Mouse (Mus musculus) heart, adult 2 months (tissue): ENCODE data around the gene Gigyf1. TPM values are rescaled to one million over a fixed set of nuclear protein-coding genes. Genes with fewer than 3 reads are reported as not detected.

Source experiments
- DNase-seq, 2 experiments: peaks; one replicate each; pipeline ENCODE4 v3.0.0; 2021
- H3K27ac ChIP-seq: fragments of 200-600 bp; 2 replicates; pipeline ENCODE4 v1.8.1; 2022
- H3K27me3 ChIP-seq: fragments of 200-500 bp; 2 replicates; pipeline ENCODE4 v1.6.1; 2012; ENCODE audit warnings: mild to moderate bottlenecking, low read length, inconsistent platforms, mixed read lengths; ENCODE audit not compliant: control insufficient read depth, insufficient read depth
- H3K36me3 ChIP-seq: fragments of 200-500 bp; 2 replicates; pipeline ENCODE4 v1.6.1; 2012; ENCODE audit warnings: low read length, inconsistent platforms; ENCODE audit not compliant: control insufficient read depth, insufficient read depth
- H3K4me1 ChIP-seq: fragments of 200-500 bp; 2 replicates; pipeline ENCODE4 v1.6.1; 2011; ENCODE audit warnings: low read length; ENCODE audit not compliant: control insufficient read depth, insufficient read depth
- H3K4me3 ChIP-seq: fragments of 200-600 bp; 2 replicates; pipeline ENCODE4 v1.8.1; 2022
- H3K79me2 ChIP-seq: fragments of 200-500 bp; replicated peaks from 2 replicates; pipeline ENCODE4 v1.6.1; 2012; ENCODE audit warnings: mild to moderate bottlenecking, inconsistent platforms, low read length, moderate library complexity, mixed read lengths; ENCODE audit not compliant: control insufficient read depth, insufficient read depth
- H3K9ac ChIP-seq: fragments of 200-500 bp; 2 replicates; pipeline ENCODE4 v1.6.1; 2012; ENCODE audit warnings: low read depth, mild to moderate bottlenecking, control low read depth, inconsistent platforms, low read length, mixed read lengths
- CTCF ChIP-seq: fragments of 200-600 bp; IDR thresholded peaks from 2 replicates; pipeline ENCODE4 v1.8.1; 2022; ENCODE audit warnings: antibody characterized with exemption, mild to moderate bottlenecking, moderate library complexity
- EP300 ChIP-seq: fragments of 200-500 bp; IDR thresholded peaks from 2 replicates; pipeline ENCODE4 v1.6.1; 2011; ENCODE audit warnings: low read depth, low read length, control low read depth; ENCODE audit not compliant: insufficient read depth
- POLR2A ChIP-seq: fragments of 200-500 bp; IDR thresholded peaks from 2 replicates; pipeline ENCODE4 v1.6.1; 2011; ENCODE audit warnings: mild to moderate bottlenecking, low read depth, low read length, control low read depth; ENCODE audit not compliant: insufficient read depth
- WGBS: fragments of 180-500 bp; shearing (Covaris S2); methylation state at CpG from one replicate; pipeline ENCODE4 v1.1.7; 2018; 5-methylcytosine and 5-hydroxymethylcytosine counted together
- intact Hi-C: fragments of 180-260 bp; cut with DNase I; formaldehyde crosslinking; loops from one replicate; pipeline ENCODE4 v1.15.1; 2025
- polyA plus RNA-seq: library from polyadenylated mRNA; depleted of rRNA; stranded (reverse); fragments of >200 nt; gene quantifications from 2 replicates; pipeline ENCODE4 v1.2.3, GENCODE M21; 2012
- total RNA-seq, 2 experiments: library from RNA; stranded (reverse); gene quantifications; 2 replicates each; pipeline ENCODE4 v1.2.3; 2021

The Gigyf1 gene
- total and polyA plus RNA-seq, 3 experiments = 21.0 to 29.1 (median 24.4) TPM

- Histone ChIP-seq H3K27ac (peak overlapping the region; percentile 100), H3K4me1 (peaks cover 2% of the 10 kb centered on the region; the same call in 1 of the 2 replicates), H3K4me3 (peak overlapping the region; percentile 72), H3K27me3 (no peaks in the 10 kb centered on the region), H3K79me2 (peaks cover 5% of the 10 kb centered on the region; the same call in 1 of the 2 replicates), H3K36me3 (no peaks in the 10 kb centered on the region), H3K9ac (peak overlapping the region; percentile 86)
- 0 out of 2 replicates have a peak, but pooled peaks have one; percentile 41 for TF ChIP-seq EP300
- TF ChIP-seq CTCF = no peak
- WGBS = 1% methylated on average over 46 of the region's 46 CpGs
- intact Hi-C loops = loop anchor here (1.0 to 5.0 kb wide), 3 partner anchors 20 to 216 kb away; partner anchors contain the start of genes Pop7 and Tsc22d4
- peak; percentile 82 to 86 for DNase-seq
These were observed 12.5 kb downstream of the Gigyf1 start for GRCm38 (mm10) chr5:137530588-137531413.

- Histone ChIP-seq H3K27ac (peak overlapping the region; percentile 100), H3K79me2 (peaks cover 5% of the 10 kb centered on the region; the same call in 1 of the 2 replicates), H3K27me3 (no peaks in the 10 kb centered on the region), H3K4me3 (peak overlapping the region; percentile 72), H3K4me1 (peaks cover 2% of the 10 kb centered on the region; the same call in 1 of the 2 replicates), H3K36me3 (no peaks in the 10 kb centered on the region), H3K9ac (peak overlapping the region; percentile 86)
- TF ChIP-seq POLR2A (0 out of 2 replicates have a peak, but pooled peaks have one; percentile 7), CTCF (no peak), EP300 (no peak)
- WGBS = 0% methylated on average over 50 of the region's 51 CpGs
- DNase-seq = peak; percentile 78 to 80
- intact Hi-C loops = loop anchor here (1.0 to 5.0 kb wide), 4 partner anchors 21 to 255 kb away; partner anchors contain the start of genes Fbxo24, Gm20605, Lrch4 and Mepce
These were observed 13.2 kb downstream of the Gigyf1 start for GRCm38 (mm10) chr5:137531414-137532130.

- Histone ChIP-seq H3K4me1 (peaks cover 2% of the 10 kb centered on the region; the same call in 1 of the 2 replicates), H3K27ac (peak overlapping the region; percentile 100), H3K36me3 (no peaks in the 10 kb centered on the region), H3K4me3 (peak overlapping the region; percentile 72), H3K79me2 (peaks cover 5% of the 10 kb centered on the region; the same call in 1 of the 2 replicates), H3K27me3 (no peaks in the 10 kb centered on the region), H3K9ac (peak overlapping the region; percentile 86)
- intact Hi-C loops = loop anchor here (2.0 to 5.0 kb wide), 3 partner anchors 97 to 255 kb away; partner anchors contain the start of genes Fbxo24, Gm20605, Lrch4 and Mepce
- DNase-seq = peak in 1 of 2 experiments; percentile 64
- WGBS = under 1% methylated on average over 19 of the region's 19 CpGs
- TF ChIP-seq EP300 = no peak
- no peak for TF ChIP-seq POLR2A
- no peak for TF ChIP-seq CTCF
These were observed 13.9 kb downstream of the Gigyf1 start for GRCm38 (mm10) chr5:137532131-137532807.

- intact Hi-C loops = loop anchor here (2.0 to 5.0 kb wide), 3 partner anchors 96 to 254 kb away; partner anchors contain the start of genes Fbxo24, Gm20605, Lrch4 and Mepce
- 0% methylated on average over 11 of the region's 12 CpGs for WGBS
- TF ChIP-seq EP300 = no peak
- no peak for TF ChIP-seq POLR2A
- TF ChIP-seq CTCF = no peak
These were observed 14.4 kb downstream of the Gigyf1 start for GRCm38 (mm10) chr5:137532808-137533116.

GRCm38 (mm10) chr5:137533117-137533827 lies 14.9 kb downstream of the Gigyf1 start, which contains the start of the genes Epo and Gnb2:
Gene Epo, minus strand, starts transcription at chr5:137533242.
Gene Gnb2, minus strand, starts transcription at chr5:137533510.
- H3K9ac ChIP-seq = peak within 1 kb of the TSS; percentile 86
- peaks cover 5% of the 10 kb centered on the region; the same call in 1 of the 2 replicates for H3K79me2 ChIP-seq
- under 1% methylated on average over 39 of the region's 40 CpGs for WGBS
- TF ChIP-seq EP300 (peak; percentile 95), POLR2A (peak; percentile 94), CTCF (no peak)
- peak within 1 kb of the TSS; percentile 100 for H3K27ac ChIP-seq
- H3K4me3 ChIP-seq = peak within 1 kb of the TSS; percentile 72
- no peaks in the 10 kb centered on the region for H3K36me3 ChIP-seq
- no peaks in the 10 kb centered on the region for H3K27me3 ChIP-seq
- DNase-seq = peak; percentile 98
- peaks cover 2% of the 10 kb centered on the region; the same call in 1 of the 2 replicates for H3K4me1 ChIP-seq
- intact Hi-C loops = loop anchor here (2.0 to 5.0 kb wide), 3 partner anchors 96 to 254 kb away; partner anchors contain the start of genes Fbxo24, Gm20605, Lrch4 and Mepce

More at GRCm38 (mm10) chr5:137532808-137533116, 14.4 kb downstream of the Gigyf1 start:
- H3K36me3 ChIP-seq = no peaks in the 10 kb centered on the region
- peaks cover 5% of the 10 kb centered on the region; the same call in 1 of the 2 replicates for H3K79me2 ChIP-seq
- peak overlapping the region; percentile 72 for H3K4me3 ChIP-seq
- no peaks in the 10 kb centered on the region for H3K27me3 ChIP-seq
- H3K9ac ChIP-seq = peak overlapping the region; percentile 86
- peak overlapping the region; percentile 100 for H3K27ac ChIP-seq
- no peak for DNase-seq
- peaks cover 2% of the 10 kb centered on the region; the same call in 1 of the 2 replicates for H3K4me1 ChIP-seq
